Mouse (Mus musculus) skeletal muscle tissue, adult 2 months (tissue): ENCODE results near the gene Eno1.

Experiments used
- DNase-seq: peaks from one replicate; pipeline ENCODE4 v3.0.0-alpha.2; 2012; ENCODE audit warnings: low read depth, low spot score

The Eno1 gene

DNA sequence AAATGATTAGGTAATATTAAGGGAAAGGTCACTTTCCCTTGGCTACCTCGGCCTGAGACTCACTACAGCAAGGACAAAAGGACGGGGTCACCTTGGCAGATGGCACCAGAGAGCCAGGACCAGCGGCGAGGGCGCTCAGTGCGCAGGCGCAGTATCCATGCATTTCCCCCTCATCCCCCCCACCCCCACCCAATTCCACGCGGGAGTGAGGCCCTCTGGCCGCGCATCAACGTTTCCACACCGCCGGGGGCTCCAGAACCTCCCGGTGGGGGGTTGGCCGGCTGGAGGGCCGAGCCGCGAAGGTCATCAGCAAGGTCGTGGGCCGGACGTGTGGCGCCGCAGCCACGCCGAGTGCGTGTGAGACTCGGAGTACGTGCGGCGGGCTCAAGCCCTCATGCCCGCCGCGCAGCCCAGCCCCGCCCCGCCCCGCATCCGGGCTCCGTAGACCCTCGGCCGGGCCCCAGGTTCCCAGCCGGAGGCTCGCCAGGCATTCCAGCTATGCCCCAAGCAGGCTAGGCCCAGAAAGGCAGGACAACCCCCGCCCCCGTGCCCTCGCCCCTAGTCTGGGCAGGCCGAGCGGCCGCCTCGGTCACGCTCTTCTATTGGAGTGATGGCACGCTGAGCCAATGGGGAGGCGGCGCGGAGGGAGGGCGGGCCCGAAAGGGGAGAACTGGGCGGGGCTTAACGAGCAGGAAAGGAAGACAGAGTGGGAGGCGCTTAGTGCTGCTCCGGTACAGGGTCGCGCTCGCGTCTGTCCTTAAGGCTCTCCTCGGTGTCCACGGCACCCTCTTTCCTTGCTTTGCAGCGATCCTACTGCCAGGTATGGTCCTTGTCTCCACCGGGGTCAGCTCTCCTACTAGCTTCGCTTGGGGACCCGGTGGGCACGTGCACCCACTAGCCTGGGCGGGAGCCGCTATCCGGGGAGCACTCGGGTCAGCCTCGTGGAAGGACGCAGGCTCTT lies at the start of gene Eno1:
Gene Eno1 (plus strand): TSS at position 201 of the 961 bp plus-strand sequence.
- peak; percentile 97 for DNase-seq

DNA sequence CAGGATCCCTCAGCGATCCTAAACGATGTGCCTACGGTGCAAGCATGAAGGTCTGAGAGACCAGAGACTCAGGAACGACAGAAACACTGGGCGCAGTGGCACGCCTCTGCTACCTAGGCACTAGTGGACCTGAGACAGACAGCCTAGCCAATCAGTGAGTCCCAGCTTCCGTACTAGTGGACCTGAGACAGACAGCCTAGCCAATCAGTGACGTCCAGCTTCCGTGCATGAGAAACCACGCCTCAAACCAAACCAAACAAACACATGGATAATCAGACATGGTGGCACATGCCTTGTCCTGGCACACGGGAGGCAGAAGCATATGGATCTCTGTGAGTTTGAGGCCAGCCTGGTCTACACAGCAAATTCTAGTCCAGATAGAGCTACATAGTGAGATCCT lies 48.3 kb upstream of the Eno1 start:
- no peak for DNase-seq

DNA sequence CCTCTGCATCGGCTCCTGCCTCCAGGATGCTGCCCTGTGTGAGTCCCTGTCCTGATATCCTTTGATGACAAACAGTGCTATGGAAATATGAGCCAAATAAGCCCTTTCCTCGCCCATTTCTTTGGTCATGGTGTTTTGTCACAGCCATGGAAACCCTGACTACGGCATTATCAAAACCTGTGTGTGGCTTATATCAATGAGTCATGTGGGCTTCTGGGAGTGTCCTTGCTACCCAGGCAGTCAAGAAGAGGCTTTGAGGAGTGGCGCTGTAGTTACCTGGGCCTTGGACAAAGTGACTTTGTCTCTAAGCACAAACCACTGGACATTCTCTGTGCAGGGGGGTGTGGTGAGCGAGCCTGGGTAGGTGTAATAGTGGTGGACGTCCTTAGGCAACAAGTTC lies 44.3 kb upstream of the Eno1 start:
- no peak for DNase-seq

DNA sequence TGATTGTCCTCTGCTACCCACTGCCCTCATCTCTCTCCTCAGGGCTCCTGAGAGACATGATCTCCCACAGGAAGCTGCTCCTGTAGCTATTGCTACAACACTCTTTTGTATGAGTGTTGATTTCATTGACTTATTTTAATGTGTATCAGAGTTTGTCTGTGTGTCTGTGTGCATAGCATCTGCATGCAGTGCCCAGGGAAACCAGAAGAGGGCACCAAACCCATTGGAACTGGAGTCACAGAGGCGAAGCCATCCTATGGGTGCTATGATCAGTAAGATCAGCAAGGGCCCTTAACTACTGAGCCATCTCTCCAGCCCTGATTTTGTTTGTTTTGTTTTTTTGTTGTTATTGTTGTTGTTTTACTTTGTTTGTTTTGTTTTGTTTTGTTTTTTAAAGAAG lies 42.6 kb upstream of the Eno1 start:
- DNase-seq, result peak; percentile 18

DNA sequence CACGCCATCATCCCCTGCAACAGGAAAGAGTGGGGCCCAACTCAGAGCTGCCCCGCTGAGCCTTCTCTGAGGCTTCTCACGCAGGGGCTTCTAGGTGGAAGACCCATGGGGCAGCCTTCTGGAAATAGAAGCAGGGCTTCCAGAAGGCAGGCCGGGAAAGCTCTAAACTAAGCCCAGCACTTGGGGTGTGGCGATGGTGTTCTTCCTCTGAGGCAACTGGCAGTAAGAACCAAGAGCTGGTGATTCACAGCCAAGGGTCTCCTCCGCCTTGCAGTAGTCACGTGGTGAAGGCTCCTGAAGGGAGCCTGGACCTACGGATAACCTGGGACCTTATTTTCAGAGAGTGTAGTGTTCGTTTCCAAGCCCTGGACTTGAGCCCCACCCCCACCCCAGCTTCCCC lies 38.3 kb upstream of the Eno1 start:
- no peak for DNase-seq

DNA sequence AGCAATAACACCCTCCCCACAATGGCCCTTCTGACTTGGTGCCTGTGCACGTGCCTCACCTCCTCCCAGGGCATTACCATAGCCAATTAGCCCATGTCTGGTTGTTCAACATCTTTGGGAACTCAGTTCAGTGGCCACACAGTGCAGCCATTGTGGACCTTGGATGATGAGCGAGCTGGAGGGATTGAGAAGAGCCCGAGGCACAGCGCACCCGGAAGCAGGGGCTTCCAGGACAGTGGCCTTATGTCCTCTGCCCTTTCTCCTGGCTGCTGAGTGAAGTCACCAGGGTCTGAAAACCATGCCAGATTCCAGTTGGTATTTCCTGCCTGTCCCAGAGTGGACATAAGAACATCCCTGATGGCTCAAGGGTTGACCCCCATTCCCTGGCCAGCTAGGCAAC lies 35.3 kb upstream of the Eno1 start, which contains the start of gene Car6:
Gene Car6 (minus strand): TSS at position 101 of the 400 bp plus-strand sequence.
- no peak for DNase-seq

DNA sequence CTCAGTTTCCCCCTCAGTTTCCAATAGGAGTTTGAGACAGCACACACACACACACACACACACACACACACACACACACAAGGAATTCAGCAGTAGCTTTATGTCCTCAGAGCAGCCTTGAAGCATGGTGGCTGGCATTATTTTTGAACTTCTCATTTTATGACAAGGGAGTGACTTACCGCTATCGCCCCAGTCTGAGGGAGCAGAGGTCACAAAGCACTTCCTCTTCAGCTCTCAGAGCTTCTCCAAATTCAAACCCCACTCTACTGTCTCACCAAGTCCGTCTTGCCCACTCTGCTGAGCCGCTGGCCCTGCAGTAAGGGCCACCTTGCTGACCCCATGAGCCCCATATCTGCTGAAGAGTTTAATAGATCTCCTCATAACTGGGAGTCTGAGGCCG lies 33.8 kb upstream of the Eno1 start:
- DNase-seq, result peak; percentile 21

DNA sequence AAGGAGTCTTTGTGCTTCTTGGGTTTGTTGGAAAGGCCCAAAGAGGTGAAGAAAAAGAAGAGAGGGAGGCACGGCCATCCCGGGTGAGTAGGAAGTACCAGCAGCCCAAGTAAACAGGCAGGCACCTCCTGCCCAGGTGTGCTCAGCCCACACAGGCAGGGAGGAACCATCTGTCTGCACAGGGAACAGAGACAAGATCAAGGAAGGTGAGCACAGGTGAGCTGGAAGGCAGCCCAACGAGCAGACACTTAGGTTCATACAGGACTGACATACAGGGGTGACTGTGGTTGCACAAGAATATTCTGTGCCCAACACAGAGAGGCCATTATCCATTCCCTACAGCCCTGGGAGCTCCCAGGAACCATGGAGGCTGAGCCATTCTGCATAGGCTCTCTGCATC lies 31.6 kb upstream of the Eno1 start:
- no peak for DNase-seq

DNA sequence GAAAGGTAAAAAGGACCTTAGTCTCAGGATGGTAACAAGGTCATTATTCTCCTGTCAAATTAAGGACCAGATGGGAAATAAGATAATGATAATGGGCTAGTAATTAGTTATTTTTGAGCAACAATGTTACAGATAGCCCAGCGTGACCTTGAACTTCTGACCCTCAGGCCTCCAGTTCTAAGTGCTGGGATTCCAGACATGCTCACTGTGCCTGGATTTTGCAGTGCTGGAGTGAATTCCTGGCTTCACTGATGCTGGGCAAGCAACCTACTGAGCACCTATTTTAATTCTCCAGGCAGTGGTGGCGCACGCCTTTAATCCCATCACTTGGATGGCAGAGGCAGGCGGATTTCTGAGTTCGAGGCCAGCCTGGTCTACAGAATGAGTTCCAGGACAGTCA lies 26.8 kb upstream of the Eno1 start:
- DNase-seq, result no peak

DNA sequence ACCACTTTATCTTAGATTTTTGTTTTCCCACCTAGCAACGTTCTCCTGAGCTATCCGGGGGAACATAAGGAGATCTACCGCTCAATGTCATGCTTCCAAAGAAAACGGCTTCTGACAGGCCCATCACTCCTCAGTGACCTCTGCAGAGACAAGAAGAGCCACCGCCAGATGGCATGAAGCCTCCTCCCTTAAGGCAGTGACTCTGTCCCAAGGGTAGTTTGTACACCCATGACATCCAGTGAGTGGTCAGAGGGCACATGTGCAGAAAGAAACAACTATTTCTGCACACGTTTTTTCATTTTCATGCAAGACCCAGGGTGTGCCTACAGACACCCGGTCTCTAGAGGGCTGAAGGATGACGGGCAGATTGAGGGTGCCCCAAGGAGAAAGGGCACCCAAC lies 26.2 kb upstream of the Eno1 start:
- no peak for DNase-seq

DNA sequence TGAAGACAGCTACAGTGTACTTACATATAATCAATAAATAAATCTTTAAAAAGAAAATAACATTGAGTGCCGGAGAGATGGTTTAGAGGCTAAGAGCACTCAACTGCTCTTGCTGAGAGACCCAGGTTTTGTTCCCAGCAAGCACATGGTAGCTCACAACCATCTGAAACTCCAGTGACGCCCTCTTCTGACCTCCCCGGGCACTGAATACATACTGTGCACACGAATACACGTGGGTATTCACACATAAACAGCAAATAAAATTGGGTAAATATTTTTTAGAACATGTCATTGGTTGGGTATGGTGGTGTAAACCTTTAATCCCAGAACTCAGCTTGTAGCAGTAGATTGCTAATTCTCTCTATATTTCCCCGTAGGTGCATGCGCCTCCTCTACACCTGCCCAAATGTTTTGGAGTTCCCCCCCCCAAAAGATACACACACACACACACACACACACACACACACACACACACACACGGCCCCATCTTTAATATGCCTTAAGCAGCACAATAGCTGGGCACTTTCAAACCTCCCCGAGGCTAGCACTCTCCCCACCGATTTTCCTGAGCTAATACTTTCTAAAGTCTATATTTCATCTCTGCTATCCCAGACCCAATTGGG lies 24.5 kb upstream of the Eno1 start:
- no peak for DNase-seq

DNA sequence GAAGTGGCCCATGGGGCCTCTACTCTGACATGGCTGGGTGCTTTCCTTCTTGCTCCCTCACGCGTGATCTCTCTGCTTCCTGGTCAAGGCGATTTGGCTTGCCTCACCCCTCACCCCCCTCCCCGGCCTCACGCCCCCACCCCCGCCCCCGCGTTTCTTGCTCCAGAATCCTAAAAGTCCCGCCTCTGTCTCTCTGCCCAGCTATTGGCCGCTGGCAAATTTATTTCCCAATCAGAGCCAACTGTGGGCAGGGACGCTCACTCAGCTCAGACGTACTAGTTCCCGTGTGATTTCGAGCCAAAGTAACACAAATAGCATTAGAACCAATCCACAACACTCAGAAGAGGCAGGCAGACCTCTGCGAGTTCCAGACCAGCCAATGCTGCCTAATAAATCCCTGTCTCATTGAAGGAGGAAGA lies 24.0 kb upstream of the Eno1 start:
- DNase-seq, result no peak

DNA sequence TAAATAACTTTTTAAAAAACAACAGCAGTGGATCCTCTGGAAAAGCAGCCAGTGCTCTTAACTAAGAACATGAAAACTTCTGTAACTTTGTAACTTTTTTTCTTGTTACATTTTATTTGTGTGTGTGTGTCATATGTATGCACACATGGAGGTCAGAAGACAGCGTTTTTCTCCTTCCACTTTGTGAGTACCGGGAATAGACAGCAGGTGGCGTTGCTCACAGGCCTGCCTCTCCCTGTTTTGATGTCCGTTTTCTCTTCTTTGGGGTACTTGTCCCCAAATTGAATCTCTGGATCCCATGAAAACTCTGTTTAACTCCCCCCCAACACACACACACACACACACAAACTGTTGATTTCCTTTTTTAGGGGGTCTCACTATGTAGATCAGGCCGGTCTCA lies 22.6 kb upstream of the Eno1 start:
- no peak for DNase-seq

DNA sequence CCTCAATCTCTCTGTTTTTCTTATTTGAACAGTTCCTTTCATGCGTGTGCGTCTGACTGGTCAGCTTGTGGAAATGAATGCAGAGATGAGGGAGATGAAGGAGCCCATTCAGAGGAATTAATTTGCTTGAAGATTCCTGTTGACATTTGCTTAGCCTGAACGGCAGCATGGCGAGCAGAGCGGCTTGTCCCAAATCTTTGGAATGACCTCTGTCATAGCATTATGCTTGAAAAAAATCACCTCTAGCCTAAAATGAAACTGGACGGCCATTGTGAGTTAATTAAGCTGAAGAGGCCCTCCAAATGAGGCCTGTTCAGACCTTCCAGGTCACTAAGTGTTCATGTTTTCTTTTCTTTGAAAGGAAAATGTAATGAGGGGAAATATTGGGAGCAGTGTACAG lies 20.1 kb upstream of the Eno1 start:
- no peak for DNase-seq

DNA sequence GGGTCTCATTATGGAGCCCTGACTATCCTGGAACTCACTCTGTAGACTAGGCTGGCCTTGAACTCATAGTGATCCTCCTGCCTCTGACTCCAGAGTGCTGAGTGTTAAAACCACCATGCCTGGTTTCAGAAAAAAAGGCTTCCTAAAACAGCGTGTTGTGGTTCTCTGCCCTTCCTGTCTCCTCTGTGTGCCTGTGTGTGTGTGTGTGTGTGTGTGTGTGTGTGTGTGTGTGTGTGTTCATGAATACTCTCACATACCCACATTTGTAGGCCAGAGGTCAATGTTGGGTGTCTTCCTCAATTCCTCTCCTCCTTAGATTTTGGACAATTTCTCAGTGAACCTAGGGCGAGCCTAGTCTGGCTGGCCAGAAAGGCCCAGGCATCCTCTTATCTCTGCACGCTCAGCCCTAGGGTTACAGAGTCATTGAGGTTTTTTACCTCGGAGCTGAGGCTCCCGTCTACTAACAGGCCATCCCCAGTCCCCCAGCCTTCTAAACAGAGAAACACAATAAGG lies 19.4 kb upstream of the Eno1 start:
- no peak for DNase-seq

DNA sequence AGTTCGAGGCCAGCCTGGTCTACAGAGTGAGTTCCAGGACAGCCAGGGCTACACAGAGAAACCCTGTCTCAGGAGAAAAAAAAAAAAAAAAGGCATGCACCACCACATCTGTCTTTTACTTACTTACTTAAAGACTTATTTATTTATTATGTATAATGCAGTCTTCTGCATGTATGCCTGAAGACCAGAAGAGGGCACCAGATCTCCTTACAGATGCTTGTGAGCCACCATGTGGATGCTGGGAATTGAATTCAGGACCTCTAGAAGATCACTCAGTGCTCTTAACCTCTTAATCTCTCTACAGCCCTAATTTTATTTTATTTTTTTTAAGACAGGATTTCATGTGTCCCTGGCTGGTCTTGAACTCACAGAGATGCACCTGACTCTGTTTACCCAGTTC lies 18.6 kb upstream of the Eno1 start:
- DNase-seq, result no peak

DNA sequence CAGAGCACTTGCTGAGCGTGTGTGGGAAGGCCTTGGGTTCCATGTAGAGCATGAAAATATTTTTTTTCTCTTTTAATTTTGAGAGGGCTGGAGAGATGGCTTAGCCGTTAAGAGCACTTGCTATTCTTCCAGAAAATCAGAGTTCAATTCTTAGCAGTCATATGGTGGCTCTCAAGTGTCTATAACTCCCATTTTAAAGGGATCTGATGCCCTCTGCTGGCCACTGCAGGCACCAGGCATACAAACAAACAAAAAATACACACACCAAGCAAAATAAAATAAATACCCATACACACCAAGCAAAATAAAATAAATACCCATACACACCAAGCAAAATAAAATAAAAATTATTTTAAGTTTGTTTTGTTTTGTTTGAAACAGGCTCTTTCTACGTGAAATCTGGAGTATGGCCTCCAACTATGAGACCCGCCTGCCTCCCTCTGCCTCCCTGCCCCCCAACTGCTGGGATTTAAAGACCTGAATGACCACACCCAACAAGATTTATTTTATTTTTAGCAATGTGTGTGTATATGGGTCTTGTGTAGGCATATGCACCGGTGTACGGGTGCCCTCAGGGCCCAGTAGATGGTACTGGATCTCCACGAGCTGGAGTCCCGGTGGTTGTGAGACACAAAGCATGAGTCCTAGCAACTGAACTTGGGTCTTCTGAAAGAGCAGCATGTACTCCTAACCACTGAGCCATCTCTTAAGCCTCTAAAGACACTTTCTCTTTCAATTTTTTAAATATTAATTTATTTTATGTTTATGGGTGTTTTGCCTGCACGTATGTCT lies 16.8 kb upstream of the Eno1 start:
- DNase-seq, result no peak

DNA sequence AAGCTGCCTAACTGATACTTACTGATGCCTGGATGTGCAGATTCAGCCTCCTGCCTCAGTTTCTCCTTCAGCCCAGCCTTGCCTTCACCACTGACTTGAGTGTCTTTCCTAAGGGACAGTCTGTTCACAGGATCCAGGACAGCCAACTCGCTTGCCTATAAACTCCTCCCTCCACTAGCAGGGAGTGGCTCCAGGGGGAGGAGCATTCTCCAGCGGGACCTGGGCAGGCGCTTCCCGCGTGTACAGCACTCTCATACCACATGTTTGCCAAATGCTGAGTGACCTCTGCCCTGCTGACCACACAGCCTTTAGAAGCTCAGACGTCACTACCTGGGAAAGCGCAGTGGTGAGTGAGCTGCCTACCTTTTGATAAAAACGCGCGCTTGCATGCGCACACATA lies 15.9 kb upstream of the Eno1 start:
- no peak for DNase-seq

DNA sequence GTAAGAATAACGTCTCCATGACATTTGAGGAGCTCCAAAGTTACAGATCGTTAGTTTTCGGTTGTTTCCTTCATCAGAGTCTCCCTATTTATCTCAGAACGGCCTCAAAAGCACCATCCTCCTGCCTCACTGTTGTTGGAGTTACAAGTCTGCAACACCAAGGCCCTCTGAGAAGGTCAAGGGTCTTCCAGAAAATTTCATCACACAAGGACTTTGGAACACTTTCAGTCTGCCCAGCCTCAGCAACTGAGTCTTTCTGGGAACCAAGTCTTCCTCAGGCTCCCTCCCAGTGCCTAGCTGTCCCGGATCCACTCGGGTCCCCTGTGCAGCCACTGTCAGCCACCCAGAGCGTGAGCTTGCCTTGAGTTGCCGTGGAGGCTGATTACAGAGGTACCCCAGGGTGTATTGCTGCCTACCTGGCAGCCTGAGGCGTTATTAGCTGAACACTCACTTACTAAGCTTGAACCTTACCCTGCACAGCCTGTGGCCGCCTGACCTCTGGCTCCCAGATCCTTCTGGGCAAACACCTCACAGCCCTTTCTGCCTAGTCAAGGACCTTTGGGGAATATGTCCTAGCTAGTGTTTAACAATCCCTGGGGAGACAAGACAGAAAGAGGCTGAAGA lies 15.4 kb upstream of the Eno1 start:
- DNase-seq, result no peak

DNA sequence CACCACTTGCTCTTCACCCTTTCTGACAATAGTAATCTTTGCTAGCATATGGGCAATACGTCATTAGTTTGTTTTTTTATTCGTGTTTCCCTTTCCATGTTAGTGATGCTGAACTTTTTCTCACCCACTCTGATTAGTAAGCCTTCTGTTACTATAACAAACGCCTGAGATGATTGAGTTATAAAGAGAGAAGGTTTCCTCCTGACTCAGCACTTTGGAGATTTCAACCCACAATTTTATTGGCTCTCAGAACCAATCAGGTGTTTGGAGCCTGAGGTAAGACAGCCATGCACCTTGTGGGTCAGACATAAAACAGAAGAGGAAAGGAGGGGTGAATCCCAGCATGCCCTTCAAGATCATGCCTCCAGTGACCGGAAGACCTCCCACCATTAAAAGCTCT lies 12.7 kb upstream of the Eno1 start:
- DNase-seq, result no peak

DNA sequence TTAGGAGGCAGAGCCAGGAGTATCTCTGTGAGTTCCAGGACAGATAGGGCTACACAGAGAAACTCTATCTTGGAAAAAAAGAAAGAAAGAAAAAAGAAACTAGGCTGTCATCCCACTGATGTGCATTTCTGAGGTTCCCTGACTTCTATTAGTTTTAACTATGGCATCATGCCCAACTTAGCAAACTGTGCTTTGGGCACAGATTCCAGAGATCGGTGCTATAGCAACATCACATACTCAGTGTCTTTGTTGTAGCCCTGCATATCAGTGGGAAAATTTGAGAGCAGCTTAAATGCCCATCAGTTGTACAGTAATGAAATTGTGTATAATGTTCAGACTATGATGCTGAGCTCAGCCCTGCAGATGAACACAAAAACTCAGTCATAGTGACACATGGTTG lies 10.8 kb upstream of the Eno1 start:
- no peak for DNase-seq
